9 mouse cellular contexts compared by ENCODE assay signal in genomic region chr6:89452976-89453674, GRCm38 (mm10).
DNase-seq lines count a peak whose midpoint lies in the region; ATAC-seq lines count a peak whose summit lies in the region.
"Had no signal": no experiment of that assay in that cellular context is flagged by ENCODE, and none has a peak within 500 bp of the region (broad histone marks: within the 10 kb centered on the region; RNA-seq: fewer than 3 reads in every experiment).

No protein-coding gene starts in this region.

- no peak overlapping the region for H3K4me2 ChIP-seq in hindbrain, embryonic 13.5 days
- H3K4me2 ChIP-seq in hindbrain, embryonic 16.5 days (ENCODE audit: low read length) = no peak overlapping the region
- H3K4me2 ChIP-seq: liver, embryonic 13.5 days had no signal

- DNase-seq in hindbrain, embryonic 10.5 days (ENCODE audit: low spot score) = no peak
- DNase-seq in 3T3-L1 (ENCODE audit: low read depth, low spot score) = peak; percentile 66
- peak; percentile 71 for DNase-seq in adipocyte (ENCODE audit: low spot score)
- DNase-seq in thymus, postnatal 4 days = no peak
- DNase-seq: liver, embryonic 13.5 days had no signal

- H3K4me3 ChIP-seq in hindbrain, embryonic 13.5 days = no peak overlapping the region
- H3K4me3 ChIP-seq in hindbrain, embryonic 10.5 days = no peak overlapping the region
- no peak overlapping the region for H3K4me3 ChIP-seq in hindbrain, embryonic 16.5 days (ENCODE audit: low read length)
- H3K4me3 ChIP-seq: liver, embryonic 13.5 days had no signal

- peak overlapping the region; percentile 58; the same call in 1 of the 2 replicates for H3K27ac ChIP-seq in hindbrain, embryonic 13.5 days
- H3K27ac ChIP-seq in hindbrain, embryonic 10.5 days = no peak overlapping the region
- H3K27ac ChIP-seq in hindbrain, embryonic 16.5 days (ENCODE audit: low read depth, low read length) = peak overlapping the region; percentile 61
- H3K27ac ChIP-seq: liver, embryonic 13.5 days had no signal

- no peak overlapping the region for H3K9ac ChIP-seq in hindbrain, embryonic 13.5 days
- no peak overlapping the region for H3K9ac ChIP-seq in hindbrain, embryonic 16.5 days (ENCODE audit: low read depth, low read length)
- H3K9ac ChIP-seq: liver, embryonic 13.5 days had no signal

- ATAC-seq in hindbrain, embryonic 13.5 days (ENCODE audit: low FRiP score) = no peak; the same call in 1 of the 2 replicates
- peak; percentile 69 for ATAC-seq in hindbrain, embryonic 16.5 days
- no peak for ATAC-seq in granulocyte monocyte progenitor cell, adult 5-6 weeks (replicated peaks; ENCODE audit: poor library complexity, severe bottlenecking)
- no peak for ATAC-seq in megakaryocyte-erythroid progenitor cell, adult 5-6 weeks (replicated peaks; ENCODE audit: low FRiP score, low TSS enrichment, poor library complexity, severe bottlenecking)

- H3K9me3 ChIP-seq in hindbrain, embryonic 13.5 days = no peaks in the 10 kb centered on the region
- H3K9me3 ChIP-seq in hindbrain, embryonic 10.5 days = no peaks in the 10 kb centered on the region
- H3K9me3 ChIP-seq in hindbrain, embryonic 16.5 days (ENCODE audit: control insufficient read depth, low read length) = no peaks in the 10 kb centered on the region
- H3K9me3 ChIP-seq: liver, embryonic 13.5 days had no signal

- no peaks in the 10 kb centered on the region for H3K27me3 ChIP-seq in hindbrain, embryonic 13.5 days
- H3K27me3 ChIP-seq in hindbrain, embryonic 10.5 days (ENCODE audit: insufficient read depth, poor library complexity, severe bottlenecking) = no peaks in the 10 kb centered on the region
- H3K27me3 ChIP-seq in hindbrain, embryonic 16.5 days (replicated peaks; ENCODE audit: control insufficient read depth, insufficient read depth, low read length) = no peaks in the 10 kb centered on the region
- H3K27me3 ChIP-seq: liver, embryonic 13.5 days had no signal

- peaks cover 25% of the 10 kb centered on the region for H3K4me1 ChIP-seq in hindbrain, embryonic 13.5 days (replicated peaks)
- H3K4me1 ChIP-seq in hindbrain, embryonic 10.5 days (replicated peaks) = peaks cover 6% of the 10 kb centered on the region; the same call in 1 of the 2 replicates
- peaks cover 6% of the 10 kb centered on the region; the same call in 1 of the 2 replicates for H3K4me1 ChIP-seq in hindbrain, embryonic 16.5 days (ENCODE audit: control insufficient read depth, insufficient read depth, low read depth, low read length)

- 68% methylated on average over 7 of the region's 7 CpGs for WGBS in hindbrain, embryonic 13.5 days
- 74% methylated on average over 7 of the region's 7 CpGs for WGBS in hindbrain, embryonic 10.5 days
- WGBS in hindbrain, embryonic 16.5 days = 39% methylated on average over 7 of the region's 7 CpGs

- no peaks in the 10 kb centered on the region for H3K36me3 ChIP-seq in hindbrain, embryonic 13.5 days
- no peaks in the 10 kb centered on the region for H3K36me3 ChIP-seq in hindbrain, embryonic 10.5 days
- H3K36me3 ChIP-seq in hindbrain, embryonic 16.5 days (ENCODE audit: control insufficient read depth, insufficient read depth, low read length) = no peaks in the 10 kb centered on the region
- H3K36me3 ChIP-seq: liver, embryonic 13.5 days had no signal

Comparison
In these comparisons a context has a peak if more than half of its experiments do, and no peak if none do; other contexts are left out.
1. DNase-seq: peak in 3T3-L1 (single experiment) and adipocyte (single experiment); none in hindbrain, embryonic 10.5 days (single experiment) and thymus, postnatal 4 days (single experiment).